Mouse (Mus musculus) testis, adult 2 months (tissue): ENCODE measurements around the gene Nol12.

Experiments used
- CTCF ChIP-seq: fragments of 200-500 bp; IDR thresholded peaks from 2 replicates; pipeline ENCODE4 v1.5.1; 2012; ENCODE audit warnings: low read depth, mild to moderate bottlenecking, inconsistent platforms, low read length, moderate library complexity; ENCODE audit not compliant: control insufficient read depth, insufficient read depth, insufficient replicate concordance
- POLR2A ChIP-seq: fragments of 200-500 bp; IDR thresholded peaks from 2 replicates; pipeline ENCODE4 v1.6.1; 2012; ENCODE audit warnings: low read depth, mild to moderate bottlenecking, inconsistent platforms, low read length, moderate library complexity; ENCODE audit not compliant: control insufficient read depth

DNA sequence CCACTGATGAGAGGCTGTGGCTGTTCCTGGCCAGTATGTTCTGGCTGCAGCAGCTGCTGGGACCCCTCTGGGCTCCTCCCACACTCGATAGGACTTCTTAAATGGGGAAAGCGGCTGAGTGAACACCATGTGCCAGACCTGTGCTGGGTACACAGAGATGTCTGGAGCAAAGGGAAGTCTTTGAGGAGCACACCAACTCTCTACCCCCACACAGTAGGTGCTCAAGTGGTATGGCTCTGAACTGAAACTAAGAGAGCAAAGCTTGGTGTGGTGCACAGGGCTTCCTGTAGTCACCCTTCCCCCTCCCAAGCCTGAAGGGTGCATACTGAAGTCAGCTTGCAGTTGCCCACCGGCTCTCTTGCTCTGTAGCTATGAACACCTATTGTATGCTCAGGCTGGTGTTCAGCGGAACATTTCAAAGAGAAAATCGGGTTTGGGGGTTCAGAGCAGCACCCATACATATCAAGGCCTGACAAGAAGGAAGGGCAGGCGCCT lies 36.2 kb upstream of the Nol12 start:
- no peak for TF ChIP-seq CTCF
- TF ChIP-seq POLR2A, result no peak
